Mouse (Mus musculus) midbrain, embryonic 14.5 days (tissue): ENCODE data around the gene Ppp1r13l. TPM values are rescaled to one million over a fixed set of nuclear protein-coding genes. Genes with fewer than 3 reads are reported as not detected.

Experiments used
- ATAC-seq: fragments of 200-750 bp; cut with Nextera tagmentation; 2 replicates; pipeline ENCODE4 v1.8.0; 2017; ENCODE audit warnings: moderate number of reproducible peaks, moderate library complexity; ENCODE audit not compliant: low FRiP score, low TSS enrichment
- DNase-seq: peaks from one replicate; pipeline ENCODE4 v3.0.0-alpha.2; 2015
- H3K27ac ChIP-seq: fragments of 300-500 bp; sonication (generic); replicated peaks from 2 replicates; pipeline ENCODE4 v1.5.1; 2014; ENCODE audit warnings: mild to moderate bottlenecking, low read depth, low read length, moderate library complexity
- H3K27me3 ChIP-seq: fragments of 300-500 bp; sonication (generic); 2 replicates; pipeline ENCODE4 v1.6.1; 2014; ENCODE audit warnings: low read length, control low read depth, mixed read lengths; ENCODE audit not compliant: control insufficient read depth, insufficient read depth
- H3K36me3 ChIP-seq: fragments of 300-500 bp; sonication (generic); 2 replicates; pipeline ENCODE4 v1.6.1; 2014; ENCODE audit warnings: low read length, control low read depth; ENCODE audit not compliant: control insufficient read depth, insufficient read depth
- H3K4me1 ChIP-seq: fragments of 300-500 bp; sonication (generic); 2 replicates; pipeline ENCODE4 v1.6.1; 2014; ENCODE audit warnings: mild to moderate bottlenecking, antibody characterized with exemption, low read length, control low read depth; ENCODE audit not compliant: control insufficient read depth, insufficient read depth
- H3K4me2 ChIP-seq: fragments of 300-500 bp; sonication (generic); 2 replicates; pipeline ENCODE4 v1.6.1; 2014; ENCODE audit warnings: mild to moderate bottlenecking, low read length, moderate library complexity
- H3K4me3 ChIP-seq: fragments of 300-500 bp; sonication (generic); replicated peaks from 2 replicates; pipeline ENCODE4 v1.5.1; 2014; ENCODE audit warnings: low read depth, low read length
- H3K9ac ChIP-seq: fragments of 300-500 bp; sonication (generic); replicated peaks from 2 replicates; pipeline ENCODE4 v1.6.1; 2014; ENCODE audit warnings: mild to moderate bottlenecking, low read length, moderate library complexity
- H3K9me3 ChIP-seq: fragments of 300-500 bp; sonication (generic); 2 replicates; pipeline ENCODE4 v1.6.1; 2016; ENCODE audit warnings: low read length, control low read depth, mixed read lengths; ENCODE audit not compliant: control insufficient read depth
- WGBS: fragments of 180-500 bp; shearing (Covaris S2); extraction: QIAGEN DNeasy Blood & Tissue Kit; methylation state at CpG from one replicate; pipeline ENCODE4 v1.1.7; 2014; 5-methylcytosine and 5-hydroxymethylcytosine counted together
- polyA plus RNA-seq: library from polyadenylated mRNA; unstranded; fragments of >200 nt; fragmentation: Nextera tagmentation; extraction: Ambion mirVana; gene quantifications from 2 replicates; pipeline ENCODE4 v1.2.1, GENCODE M21; 2014

Ppp1r13l gene
- polyA plus RNA-seq, 1 experiment from 2014 or later: 1.9 TPM

GRCm38 (mm10) chr7:19341761-19342409 is 17.7 kb upstream of the Ppp1r13l start:
- H3K9ac ChIP-seq: peak overlapping the region; percentile 44; the same call in 1 of the 2 replicates
- 1% methylated on average over 41 of the region's 41 CpGs for WGBS
- H3K27me3 ChIP-seq: peaks cover 8% of the 10 kb centered on the region; the same call in 1 of the 2 replicates
- no peaks in the 10 kb centered on the region for H3K36me3 ChIP-seq
- no peak overlapping the region for H3K27ac ChIP-seq
- H3K4me2 ChIP-seq: peak overlapping the region; percentile 86
- no peaks in the 10 kb centered on the region for H3K9me3 ChIP-seq
- peak; percentile 25 for DNase-seq
- ATAC-seq: no peak
- H3K4me1 ChIP-seq: peaks cover 28% of the 10 kb centered on the region
- peak overlapping the region; percentile 36 for H3K4me3 ChIP-seq

DNA sequence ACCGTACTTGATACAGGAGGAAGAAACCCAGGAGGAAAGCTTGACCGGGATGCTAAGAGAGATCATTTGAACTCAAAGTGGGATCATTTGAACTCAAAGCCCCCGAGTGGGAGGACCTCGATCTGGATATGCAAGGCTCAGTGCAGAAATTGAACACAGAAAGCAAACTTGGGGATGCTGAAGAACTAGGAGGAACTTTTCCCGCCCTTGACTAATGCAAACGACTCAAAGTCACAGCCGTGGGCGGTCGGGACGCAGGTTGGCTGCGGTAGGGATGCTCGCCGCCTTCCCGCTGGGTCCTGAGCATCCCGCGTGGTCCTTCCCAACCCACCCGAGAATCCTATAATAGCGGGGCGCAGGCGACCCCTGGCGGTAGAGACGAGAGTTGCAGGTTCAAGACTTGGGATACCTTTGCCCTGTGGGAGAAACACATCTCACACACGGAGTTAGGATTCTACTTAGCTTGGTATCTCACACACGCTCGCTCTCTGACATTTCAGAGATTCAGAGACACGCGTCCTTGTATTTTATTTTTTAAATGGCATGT is 17.0 kb upstream of the Ppp1r13l start:
- WGBS: under 1% methylated on average over 27 of the region's 27 CpGs
- Histone ChIP-seq H3K27ac (no peak overlapping the region), H3K9ac (peak overlapping the region; percentile 44; the same call in 1 of the 2 replicates), H3K9me3 (no peaks in the 10 kb centered on the region), H3K4me1 (peaks cover 28% of the 10 kb centered on the region), H3K27me3 (peaks cover 8% of the 10 kb centered on the region; the same call in 1 of the 2 replicates), H3K4me3 (peak overlapping the region; percentile 36), H3K36me3 (no peaks in the 10 kb centered on the region), H3K4me2 (peak overlapping the region; percentile 86)
- ATAC-seq (no peak), DNase-seq (peak; percentile 94)

DNA sequence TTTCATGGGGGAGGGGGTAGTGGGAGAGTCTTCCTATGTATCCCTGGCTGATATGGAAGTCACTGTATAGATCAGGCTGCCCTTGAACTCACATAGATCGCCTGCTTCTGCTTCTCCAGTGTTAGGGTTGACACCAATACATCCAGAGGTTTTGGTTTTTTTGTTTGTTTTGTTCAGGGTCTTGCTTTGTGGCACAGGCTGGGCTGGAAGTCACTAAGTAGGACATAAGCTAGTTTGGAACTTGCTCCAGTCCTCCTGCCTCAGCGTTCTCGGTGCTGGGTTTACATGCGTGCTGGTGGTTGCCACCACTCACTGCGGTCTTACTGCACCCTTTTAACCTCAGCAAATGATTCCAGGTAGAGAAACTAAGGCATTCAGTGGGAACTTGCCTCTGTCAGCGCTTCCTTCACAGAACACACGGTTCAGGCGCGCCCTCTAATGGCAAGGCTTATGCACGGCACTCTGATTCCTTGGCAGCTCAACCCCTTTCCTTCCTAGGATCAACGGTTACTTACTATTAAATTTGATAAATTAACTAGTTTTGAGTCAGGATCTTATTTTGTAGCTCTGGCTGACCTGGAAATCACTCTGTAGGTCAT is 16.2 kb upstream of the Ppp1r13l start:
- Histone ChIP-seq H3K9me3 (no peaks in the 10 kb centered on the region), H3K4me1 (peaks cover 28% of the 10 kb centered on the region), H3K27ac (no peak overlapping the region), H3K36me3 (peaks cover 3% of the 10 kb centered on the region), H3K4me3 (no peak overlapping the region), H3K4me2 (peak overlapping the region; percentile 86), H3K9ac (no peak overlapping the region), H3K27me3 (peaks cover 8% of the 10 kb centered on the region; the same call in 1 of the 2 replicates)
- ATAC-seq: no peak
- DNase-seq: peak; percentile 89
- WGBS: 1% methylated on average over 11 of the region's 11 CpGs

GRCm38 (mm10) chr7:19344237-19344847 is 15.2 kb upstream of the Ppp1r13l start, which contains the start of gene Ercc1:
Ercc1 (plus strand) TSS chr7:19344778.
- Histone ChIP-seq H3K27me3 (peaks cover 8% of the 10 kb centered on the region; the same call in 1 of the 2 replicates), H3K4me2 (peak within 1 kb of the TSS; percentile 84), H3K9me3 (no peaks in the 10 kb centered on the region), H3K27ac (peak within 1 kb of the TSS; percentile 82), H3K4me3 (peak within 1 kb of the TSS; percentile 59), H3K4me1 (peaks cover 28% of the 10 kb centered on the region), H3K9ac (peak within 1 kb of the TSS; percentile 67), H3K36me3 (peaks cover 13% of the 10 kb centered on the region)
- DNase-seq: no peak
- 0 out of 2 replicates have a peak, but pooled peaks have one; percentile 6 for ATAC-seq
- 21% methylated on average over 12 of the region's 12 CpGs for WGBS

- DNase-seq (peak; percentile 98), ATAC-seq (peak; percentile 94)
- Histone ChIP-seq H3K27ac (peak overlapping the region; percentile 82), H3K9me3 (no peaks in the 10 kb centered on the region), H3K9ac (peak overlapping the region; percentile 67), H3K36me3 (peaks cover 18% of the 10 kb centered on the region), H3K4me2 (peak overlapping the region; percentile 84), H3K4me1 (peaks cover 28% of the 10 kb centered on the region), H3K27me3 (peaks cover 8% of the 10 kb centered on the region; the same call in 1 of the 2 replicates), H3K4me3 (peak overlapping the region; percentile 59)
- under 1% methylated on average over 31 of the region's 31 CpGs for WGBS
Observed at GRCm38 (mm10) chr7:19344938-19345471, 14.5 kb upstream of the Ppp1r13l start.

DNA sequence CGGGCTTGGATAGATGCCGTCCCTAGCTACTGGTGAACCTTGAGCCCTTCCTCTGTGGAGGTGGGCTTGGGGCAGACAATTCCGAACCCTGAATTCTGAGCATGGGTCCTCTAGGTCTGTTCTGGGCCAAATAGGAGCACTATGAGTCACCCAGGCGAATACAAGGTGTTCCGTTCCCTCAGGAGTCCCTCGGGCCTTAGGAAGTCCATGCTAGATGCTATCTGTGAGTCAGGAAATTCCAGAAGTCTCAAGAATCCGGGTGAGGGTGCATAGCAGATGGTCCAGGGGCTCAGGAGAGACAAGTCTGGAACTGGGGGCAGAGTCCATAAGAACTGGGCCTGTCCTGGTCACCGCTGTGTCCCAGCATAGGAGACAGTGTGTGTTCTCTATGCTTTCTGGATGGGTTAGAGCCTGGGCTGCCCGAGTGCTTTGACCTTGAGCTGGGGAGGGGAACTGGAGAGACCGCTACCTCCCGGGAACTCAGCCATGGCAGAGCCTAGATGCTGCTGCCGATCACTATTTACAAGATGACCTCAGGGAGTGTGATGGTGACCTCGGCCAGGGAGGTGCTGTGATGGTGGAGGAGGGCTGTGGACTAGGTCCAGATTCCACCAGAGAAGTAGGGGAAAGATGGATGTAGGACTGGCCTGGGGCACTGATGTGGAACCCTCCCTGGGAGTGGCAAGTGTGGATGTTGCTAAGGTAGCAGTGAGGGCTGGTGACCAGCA is 10.2 kb upstream of the Ppp1r13l start:
- peaks cover 53% of the 10 kb centered on the region for H3K36me3 ChIP-seq
- no peak overlapping the region for H3K27ac ChIP-seq
- no peak for ATAC-seq
- no peaks in the 10 kb centered on the region for H3K27me3 ChIP-seq
- no peak overlapping the region for H3K4me2 ChIP-seq
- H3K9me3 ChIP-seq: no peaks in the 10 kb centered on the region
- H3K9ac ChIP-seq: no peak overlapping the region
- no peak for DNase-seq
- peaks cover 11% of the 10 kb centered on the region for H3K4me1 ChIP-seq
- H3K4me3 ChIP-seq: no peak overlapping the region
- 91% methylated on average over 13 of the region's 13 CpGs for WGBS

- DNase-seq (no peak), ATAC-seq (no peak)
- H3K4me1 ChIP-seq: peaks cover 8% of the 10 kb centered on the region
- no peaks in the 10 kb centered on the region for H3K9me3 ChIP-seq
- no peak overlapping the region for H3K4me2 ChIP-seq
- H3K27ac ChIP-seq: no peak overlapping the region
- no peak overlapping the region for H3K9ac ChIP-seq
- no peaks in the 10 kb centered on the region for H3K27me3 ChIP-seq
- WGBS: 98% methylated on average over 8 of the region's 8 CpGs
- no peak overlapping the region for H3K4me3 ChIP-seq
- peaks cover 61% of the 10 kb centered on the region for H3K36me3 ChIP-seq
Observed at GRCm38 (mm10) chr7:19350221-19350620, 9.3 kb upstream of the Ppp1r13l start.

GRCm38 (mm10) chr7:19354991-19355390 is 4.6 kb upstream of the Ppp1r13l start:
- Histone ChIP-seq H3K4me1 (peaks cover 9% of the 10 kb centered on the region), H3K9ac (no peak overlapping the region), H3K4me2 (no peak overlapping the region), H3K27ac (no peak overlapping the region), H3K36me3 (peaks cover 62% of the 10 kb centered on the region), H3K27me3 (no peaks in the 10 kb centered on the region), H3K4me3 (no peak overlapping the region), H3K9me3 (no peaks in the 10 kb centered on the region)
- no peak for ATAC-seq
- no peak for DNase-seq
- WGBS: 89% methylated on average over 5 of the region's 5 CpGs
